Mouse (Mus musculus) stomach, postnatal 0 days (tissue): ENCODE results near the gene Cenpl.

Experiments used
- CTCF ChIP-seq: IDR thresholded peaks from 2 replicates; pipeline ENCODE4 v1.5.1; 2016; ENCODE audit warnings: antibody characterized with exemption, low read depth, mild to moderate bottlenecking, moderate library complexity
- EP300 ChIP-seq: optimal IDR thresholded peaks from 2 replicates; pipeline ENCODE3; 2016; ENCODE audit warnings: antibody characterized with exemption

GRCm38 (mm10) chr1:161063351-161063750 lies 7.2 kb upstream of the Cenpl start:
- TF ChIP-seq CTCF (no peak), EP300 (no peak)
